ENCODE assay signal across 8 mouse cellular contexts in the genomic region with DNA sequence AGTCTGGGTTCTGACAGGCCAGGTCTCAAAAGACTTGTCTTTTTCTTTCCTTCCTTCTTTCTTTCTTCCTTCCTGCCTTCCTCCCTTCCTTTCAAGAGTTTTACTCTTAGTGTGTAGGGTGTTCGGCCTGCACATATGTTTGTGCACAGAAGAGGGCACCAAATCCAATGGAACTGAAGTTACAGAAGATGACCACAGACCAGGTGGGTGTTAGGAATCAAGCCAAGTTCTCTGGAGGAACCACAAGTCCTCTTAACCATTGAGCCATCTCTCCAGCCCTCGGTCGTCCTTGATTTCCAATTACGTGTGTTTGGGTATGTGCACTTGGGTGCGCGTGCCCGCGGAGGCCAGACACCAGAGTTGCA. TPM values are rescaled to one million over a fixed set of nuclear protein-coding genes. Genes with fewer than 3 reads are reported as not detected.
DNase-seq lines count a peak whose midpoint lies in the region; ATAC-seq and TF ChIP-seq lines count a peak whose summit lies in the region.

No protein-coding gene starts in this region.

- ATAC-seq in hindbrain, embryonic 16.5 days = no peak
- ATAC-seq in midbrain, embryonic 16.5 days = no peak

- H3K36me3 ChIP-seq in kidney, adult 2 months (ENCODE audit: control insufficient read depth, insufficient read depth, low read length) = no peaks in the 10 kb centered on the region
- H3K36me3 ChIP-seq in hindbrain, embryonic 16.5 days (ENCODE audit: control insufficient read depth, insufficient read depth, low read length) = no peaks in the 10 kb centered on the region
- no peaks in the 10 kb centered on the region for H3K36me3 ChIP-seq in midbrain, embryonic 16.5 days (ENCODE audit: control insufficient read depth, insufficient read depth, low read length)

- H3K4me3 ChIP-seq in kidney, adult 2 months (ENCODE audit: insufficient read depth, low read depth, low read length) = peak overlapping the region; percentile 76
- H3K4me3 ChIP-seq in bone marrow macrophage, adult 2 months (ENCODE audit: insufficient read depth, low read length) = peak overlapping the region; percentile 75
- H3K4me3 ChIP-seq in hindbrain, embryonic 16.5 days (ENCODE audit: low read length) = peak overlapping the region; percentile 78
- peak overlapping the region; percentile 97 for H3K4me3 ChIP-seq in midbrain, embryonic 16.5 days (ENCODE audit: low read depth, low read length)

- no peaks in the 10 kb centered on the region for H3K9me3 ChIP-seq in hindbrain, embryonic 16.5 days (ENCODE audit: control insufficient read depth, low read length)
- no peaks in the 10 kb centered on the region for H3K9me3 ChIP-seq in midbrain, embryonic 16.5 days (replicated peaks; ENCODE audit: control insufficient read depth, low read length, poor library complexity, severe bottlenecking)

- intact Hi-C loops in gastrocnemius, postnatal 14 days (cut with DNase I; ENCODE audit: low total_unique reads) = no loop called here

- H3K9ac ChIP-seq in hindbrain, embryonic 16.5 days (ENCODE audit: low read depth, low read length) = peak overlapping the region; percentile 86
- H3K9ac ChIP-seq in midbrain, embryonic 16.5 days (ENCODE audit: low read depth, low read length) = peak overlapping the region; percentile 95

- H3K27ac ChIP-seq in kidney, adult 2 months (ENCODE audit: insufficient read depth, low read depth, low read length) = peak overlapping the region; percentile 80; the same call in 1 of the 2 replicates
- H3K27ac ChIP-seq in bone marrow macrophage, adult 2 months (ENCODE audit: insufficient read depth, low read depth, low read length) = 0 out of 2 replicates have a peak overlapping the region, but pooled peaks have one; percentile 4
- peak overlapping the region; percentile 79; the same call in 1 of the 2 replicates for H3K27ac ChIP-seq in hindbrain, embryonic 16.5 days (ENCODE audit: low read depth, low read length)
- H3K27ac ChIP-seq in midbrain, embryonic 16.5 days (ENCODE audit: low read length) = peak overlapping the region; percentile 22; the same call in 1 of the 2 replicates

- no peak for TF ChIP-seq CTCF in kidney, adult 2 months (conservative IDR thresholded peaks at IDR 0.05; ENCODE audit: insufficient read depth, insufficient read length, low read depth, low read length)
- no peak for TF ChIP-seq CTCF in bone marrow macrophage, adult 2 months (IDR thresholded peaks at IDR 0.05; ENCODE audit: low read depth, low read length)

- no peak for DNase-seq in kidney, adult 2 months
- DNase-seq in kidney, postnatal 10 days = no peak
- no peak for DNase-seq in cerebellum, adult 18-20 months
- no peak for DNase-seq in gastrocnemius, postnatal 14 days
- DNase-seq in adrenal gland, adult 18-20 months (ENCODE audit: low spot score in 2 of 2) = no peak

- H3K4me2 ChIP-seq in hindbrain, embryonic 16.5 days (ENCODE audit: low read length) = peak overlapping the region; percentile 58
- peak overlapping the region; percentile 76 for H3K4me2 ChIP-seq in midbrain, embryonic 16.5 days (ENCODE audit: low read length)

- 6% methylated on average over 8 of the region's 8 CpGs for WGBS in kidney, adult 2 months
- WGBS in hindbrain, embryonic 16.5 days = 12% methylated on average over 8 of the region's 8 CpGs
- WGBS in midbrain, embryonic 16.5 days = 12% methylated on average over 8 of the region's 8 CpGs

- H3K4me1 ChIP-seq in kidney, adult 2 months (ENCODE audit: control insufficient read depth, insufficient read depth, low read length) = peaks cover 9% of the 10 kb centered on the region
- peaks cover 20% of the 10 kb centered on the region for H3K4me1 ChIP-seq in bone marrow macrophage, adult 2 months (ENCODE audit: control insufficient read depth, insufficient read depth, low read length)
- H3K4me1 ChIP-seq in hindbrain, embryonic 16.5 days (ENCODE audit: control insufficient read depth, insufficient read depth, low read depth, low read length) = peaks cover 12% of the 10 kb centered on the region
- peaks cover 18% of the 10 kb centered on the region for H3K4me1 ChIP-seq in midbrain, embryonic 16.5 days (ENCODE audit: control insufficient read depth, insufficient read depth, low read length)

- no peaks in the 10 kb centered on the region for H3K27me3 ChIP-seq in kidney, adult 2 months (replicated peaks; ENCODE audit: control insufficient read depth, insufficient read depth, low read length)
- H3K27me3 ChIP-seq in hindbrain, embryonic 16.5 days (replicated peaks; ENCODE audit: control insufficient read depth, insufficient read depth, low read length) = no peaks in the 10 kb centered on the region
- H3K27me3 ChIP-seq in midbrain, embryonic 16.5 days (ENCODE audit: control insufficient read depth, insufficient read depth, low read depth, low read length) = no peaks in the 10 kb centered on the region

- TF ChIP-seq POLR2A in kidney, adult 2 months (IDR thresholded peaks at IDR 0.05; ENCODE audit: low read depth, low read length) = no peak
- no peak for TF ChIP-seq POLR2A in bone marrow macrophage, adult 2 months (IDR thresholded peaks at IDR 0.05; ENCODE audit: borderline replicate concordance, low read depth, low read length)

RNA-seq across cellular contexts. Expression of gene Nr2c1, which starts 0.5 kb away (rescaled TPM):
- polyA plus RNA-seq in kidney, adult 2 months (2012; rRNA removed) = 4.0 and 4.1 TPM in 2 replicates
- polyA plus RNA-seq in bone marrow macrophage, adult 2 months (2012; ENCODE audit: insufficient read depth, insufficient read length, missing spikeins) = 12.5 and 12.9 TPM in 2 replicates
- polyA plus RNA-seq in hindbrain, embryonic 16.5 days (2015; fragmentation: Nextera tagmentation; extraction: Ambion mirVana) = 6.9 and 7.6 TPM in 2 replicates
- 8.0 and 9.3 TPM in 2 replicates for polyA plus RNA-seq in midbrain, embryonic 16.5 days (2015; fragmentation: Nextera tagmentation; extraction: Ambion mirVana)
- total RNA-seq in gastrocnemius, postnatal 14 days (2021) = 1 to 10 TPM; 7.0 to 7.4 TPM
- total RNA-seq in adrenal gland, adult 18-20 months (2021) = 10 to 100 TPM; 10.1 to 11.1 TPM

RNA-seq across cellular contexts. Expression of gene Ndufa12, which starts 51.1 kb away (rescaled TPM):
- polyA plus RNA-seq in kidney, adult 2 months (2012; rRNA removed) = 223 and 328 TPM in 2 replicates
- 97.1 and 110 TPM in 2 replicates for polyA plus RNA-seq in bone marrow macrophage, adult 2 months (2012; ENCODE audit: insufficient read depth, insufficient read length, missing spikeins)
- polyA plus RNA-seq in hindbrain, embryonic 16.5 days (2015; fragmentation: Nextera tagmentation; extraction: Ambion mirVana) = 345 and 380 TPM in 2 replicates
- polyA plus RNA-seq in midbrain, embryonic 16.5 days (2015; fragmentation: Nextera tagmentation; extraction: Ambion mirVana) = 291 and 304 TPM in 2 replicates
- total RNA-seq in gastrocnemius, postnatal 14 days (2021) = 100 to 1,000 TPM; 552 to 602 TPM
- total RNA-seq in adrenal gland, adult 18-20 months (2021) = 100 to 1,000 TPM; 359 to 463 TPM

Comparison
In these comparisons a context has a peak if more than half of its experiments do, and no peak if none do; other contexts are left out.
1. H3K27ac ChIP-seq: peak in every context shown above with its lines; median percentile 80 in kidney, adult 2 months; 79 in hindbrain, embryonic 16.5 days; 22 in midbrain, embryonic 16.5 days; 4 in bone marrow macrophage, adult 2 months.